Mouse (Mus musculus) gastrocnemius, postnatal 36 days (tissue): ENCODE results near the gene 6330409D20Rik. TPM values are rescaled to one million over a fixed set of nuclear protein-coding genes. Genes with fewer than 3 reads are reported as not detected.

ENCODE experiments used
- DNase-seq, 2 experiments: peaks; one replicate each; pipeline ENCODE4 v3.0.0; 2022
- intact Hi-C: fragments of 180-260 bp; cut with DNase I; formaldehyde crosslinking; loops from one replicate; pipeline ENCODE4 v1.15.1; 2025
- total RNA-seq, 2 experiments: library from RNA; stranded (reverse); gene quantifications; 2 replicates each; pipeline ENCODE4 v1.2.3; 2021

The 6330409D20Rik gene
- total RNA-seq, 2 experiments from 2014 or later: not detected

- intact Hi-C loops: no loop called here
These were observed 33.8 kb downstream of the 6330409D20Rik start for GRCm38 (mm10) chr2:32706971-32707370.

DNA sequence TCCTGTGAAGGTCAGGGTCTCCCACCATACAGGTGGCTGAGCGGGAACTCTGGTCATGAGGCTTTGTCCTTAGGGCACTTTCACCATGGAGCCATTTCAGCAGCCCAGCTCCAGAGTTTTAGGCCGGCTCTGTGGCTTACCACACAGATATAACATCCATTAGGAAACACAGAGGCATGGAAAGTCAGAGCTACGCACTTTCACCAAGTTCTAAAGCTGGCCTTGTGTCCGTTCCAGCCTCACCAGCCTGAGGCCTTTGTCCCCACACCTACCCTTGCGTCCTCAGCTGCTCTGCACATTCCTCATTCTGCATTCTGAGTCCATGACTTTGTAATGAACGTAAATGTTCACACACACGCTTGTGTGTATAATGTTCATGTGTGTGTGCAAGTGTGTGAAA is 35.8 kb downstream of the 6330409D20Rik start:
- intact Hi-C loops: no loop called here
- DNase-seq: no peak

More at GRCm38 (mm10) chr2:32706971-32707370, 33.8 kb downstream of the 6330409D20Rik start:
- no peak for DNase-seq

- intact Hi-C loops: no loop called here
- DNase-seq: no peak
These were observed 36.8 kb downstream of the 6330409D20Rik start, which contains the start of gene Fpgs for GRCm38 (mm10) chr2:32704021-32704421. Gene Fpgs, minus strand, starts transcription at chr2:32704145.

- no peak for DNase-seq
- intact Hi-C loops: no loop called here
These were observed 37.8 kb downstream of the 6330409D20Rik start for GRCm38 (mm10) chr2:32703046-32703445.

DNA sequence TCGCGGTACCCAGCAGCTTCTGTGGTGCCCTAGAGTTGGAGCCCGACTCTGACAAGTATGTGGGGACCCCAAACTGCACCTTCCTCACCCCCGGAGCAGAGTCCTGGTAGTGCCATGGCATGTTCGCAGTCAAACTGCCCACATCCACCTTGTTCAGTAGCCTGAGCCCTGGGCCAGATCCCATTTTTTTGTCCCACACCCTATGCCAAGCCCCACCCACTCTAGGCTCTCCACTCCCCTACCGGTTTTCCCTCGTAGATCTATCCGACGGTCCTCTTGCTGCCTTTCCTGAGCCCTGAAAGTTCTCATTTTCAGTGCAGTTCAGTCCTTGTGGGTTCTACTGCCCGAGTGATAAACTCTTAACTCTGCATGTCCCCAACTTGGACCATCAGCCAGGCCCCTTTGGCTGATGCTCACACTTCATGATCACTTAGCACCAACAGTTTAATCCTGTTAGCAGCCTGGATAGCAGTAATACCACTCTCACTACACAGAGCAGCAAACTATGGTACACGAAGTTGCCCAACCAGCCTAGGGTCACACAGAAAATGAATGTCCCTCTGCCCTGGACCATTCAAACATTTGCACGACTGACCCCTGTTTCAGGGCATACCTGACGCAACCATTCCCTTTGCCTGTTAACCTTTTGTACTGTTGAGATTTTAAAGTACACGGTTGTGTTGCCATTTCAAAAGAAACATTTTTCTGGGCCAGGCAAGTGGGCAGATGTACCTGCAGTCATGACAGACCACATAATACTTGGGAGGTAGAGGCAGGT is 39.7 kb downstream of the 6330409D20Rik start:
- intact Hi-C loops: no loop called here

GRCm38 (mm10) chr2:32699680-32700079 is 41.1 kb downstream of the 6330409D20Rik start:
- no peak for DNase-seq

More for the DNA sequence above, 39.7 kb downstream of the 6330409D20Rik start:
- DNase-seq: no peak

GRCm38 (mm10) chr2:32694691-32695090 is 46.1 kb downstream of the 6330409D20Rik start:
- intact Hi-C loops: no loop called here
- DNase-seq: no peak

More at GRCm38 (mm10) chr2:32699680-32700079, 41.1 kb downstream of the 6330409D20Rik start:
- intact Hi-C loops: no loop called here

GRCm38 (mm10) chr2:32693823-32694411 is 46.9 kb downstream of the 6330409D20Rik start:
- intact Hi-C loops: no loop called here
- DNase-seq: peak; percentile 89 to 96

- DNase-seq: no peak
- intact Hi-C loops: no loop called here
These were observed 47.5 kb downstream of the 6330409D20Rik start for GRCm38 (mm10) chr2:32693282-32693681.

DNA sequence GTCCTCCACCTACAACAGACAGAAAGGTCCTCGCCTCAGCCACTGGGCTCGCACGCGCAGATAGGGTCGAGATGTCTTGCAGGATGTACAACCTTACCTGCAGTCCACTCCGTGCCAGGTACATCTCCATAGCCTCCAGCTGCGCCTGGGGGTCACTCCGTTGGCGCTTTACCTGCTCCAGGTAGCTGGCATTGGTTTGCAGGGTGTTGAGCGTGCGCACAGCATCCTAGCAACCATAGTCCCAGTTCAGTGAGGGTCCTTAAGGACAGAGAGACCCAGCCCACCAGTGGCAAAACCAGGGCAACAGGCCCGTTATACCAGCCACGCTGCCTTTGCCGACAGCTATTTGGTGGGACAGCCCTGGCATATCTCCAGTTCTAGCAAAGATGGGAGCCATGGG is 48.3 kb downstream of the 6330409D20Rik start:
- intact Hi-C loops: no loop called here
- DNase-seq: no peak

- intact Hi-C loops: no loop called here
- DNase-seq: no peak
These were observed 49.8 kb downstream of the 6330409D20Rik start for GRCm38 (mm10) chr2:32691041-32691440.

DNA sequence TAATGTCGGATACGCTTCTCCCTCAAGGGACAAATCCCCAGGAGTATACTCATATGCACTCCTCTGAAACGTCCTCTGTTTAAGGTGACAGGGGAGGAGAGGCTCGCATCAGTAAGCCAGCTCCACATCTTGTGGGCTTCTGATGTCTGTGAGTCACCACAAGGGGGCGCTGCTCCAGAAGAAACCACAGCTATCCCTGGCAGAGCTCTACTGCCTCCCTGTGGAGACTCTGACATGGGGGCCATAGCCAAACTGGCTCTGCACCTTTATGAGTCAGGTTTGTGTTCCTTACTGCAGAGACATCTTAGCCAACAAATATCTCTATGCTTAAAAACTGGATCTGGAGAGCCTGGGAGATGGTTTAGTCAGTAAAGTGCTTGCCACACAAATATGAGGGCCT is 51.4 kb downstream of the 6330409D20Rik start:
- peak; percentile 81 to 87 for DNase-seq
- intact Hi-C loops: loop anchor here (1.0 to 5.0 kb wide), 2 partner anchors 56 to 107 kb away; no protein-coding TSS in a partner anchor

GRCm38 (mm10) chr2:32687562-32687961 is 53.3 kb downstream of the 6330409D20Rik start:
- no peak for DNase-seq
- intact Hi-C loops: loop anchor here (5.0 kb wide), 1 partner anchor 105 kb away; no protein-coding TSS in a partner anchor

DNA sequence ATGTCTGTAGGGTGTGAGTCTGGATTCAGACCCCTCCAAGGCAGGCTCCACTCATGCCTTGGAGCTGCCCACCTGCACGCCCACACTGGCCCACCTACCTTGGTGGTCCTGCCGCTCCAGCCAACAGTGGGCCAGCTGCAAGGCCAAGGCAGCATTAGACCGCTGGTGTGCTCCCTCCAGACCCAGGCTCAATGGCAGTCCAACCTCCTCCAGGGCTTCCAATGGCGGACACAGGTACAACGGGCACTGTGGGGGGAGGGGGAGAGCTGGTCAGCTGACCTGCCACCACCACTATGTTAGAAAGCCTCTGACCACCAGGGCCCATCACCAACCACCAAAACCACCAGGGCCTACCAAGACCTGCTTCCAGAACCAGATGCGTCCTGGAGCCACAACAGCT is 54.2 kb downstream of the 6330409D20Rik start:
- DNase-seq: no peak
- intact Hi-C loops: loop anchor here (5.0 kb wide), 1 partner anchor 104 kb away; no protein-coding TSS in a partner anchor

DNA sequence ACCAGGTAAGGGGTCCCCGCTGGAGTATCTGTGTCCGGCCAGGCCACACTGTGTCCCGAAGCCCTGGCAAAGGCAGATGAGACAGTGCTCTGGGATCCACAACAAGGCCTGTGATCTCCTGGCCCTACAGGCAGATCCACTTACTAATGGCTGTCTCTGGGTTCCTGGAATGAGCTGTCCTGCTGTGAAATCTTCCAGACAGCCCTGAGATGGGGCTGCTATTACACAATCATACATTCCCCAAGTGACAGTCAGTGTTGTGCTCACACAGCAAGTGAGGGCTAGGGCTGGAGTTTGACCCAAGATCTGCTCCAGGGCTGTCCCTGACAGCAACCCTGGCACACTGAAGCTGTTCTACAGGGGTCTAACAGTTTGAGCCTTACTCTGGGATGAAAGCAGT is 55.0 kb downstream of the 6330409D20Rik start:
- intact Hi-C loops: loop anchor here (5.0 kb wide), 1 partner anchor 104 kb away; no protein-coding TSS in a partner anchor
- no peak for DNase-seq

DNA sequence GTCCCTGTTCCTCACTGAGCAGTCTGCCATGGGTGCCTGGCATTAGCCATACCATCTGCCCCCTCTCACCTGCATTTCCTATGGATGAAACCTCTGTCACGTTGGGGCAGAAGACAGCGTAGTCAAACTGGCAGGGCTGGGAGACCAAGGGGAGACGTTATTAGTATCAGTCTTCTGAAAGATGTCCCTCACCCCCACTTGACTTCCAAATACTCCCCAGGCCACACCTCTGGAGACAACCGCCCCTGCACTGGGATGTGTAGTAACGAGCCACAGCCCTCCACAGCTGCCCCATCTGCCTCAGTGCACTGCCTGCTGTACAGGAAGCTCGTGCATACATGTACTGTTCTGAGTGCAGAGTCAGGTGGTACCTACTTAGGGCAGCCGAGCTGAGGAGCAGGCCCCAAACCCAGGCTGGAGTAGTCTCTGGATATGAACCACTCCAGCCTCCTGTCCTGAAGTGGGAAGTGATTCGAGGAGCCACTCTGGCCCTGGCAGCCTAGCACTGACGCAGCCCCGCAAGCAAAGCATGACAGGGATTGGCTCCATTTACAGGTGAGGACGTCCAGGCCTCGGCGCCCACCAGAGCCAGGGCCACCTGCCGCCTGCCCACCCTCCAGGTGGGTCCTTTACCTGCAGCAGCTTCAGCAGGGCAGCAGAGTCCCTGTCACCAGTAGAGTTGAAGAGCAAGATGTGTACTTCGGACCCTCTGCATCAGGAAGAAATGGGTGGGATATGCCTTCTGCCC is 56.0 kb downstream of the 6330409D20Rik start:
- intact Hi-C loops: loop anchor here (5.0 kb wide), 1 partner anchor 103 kb away; no protein-coding TSS in a partner anchor
- no peak for DNase-seq

DNA sequence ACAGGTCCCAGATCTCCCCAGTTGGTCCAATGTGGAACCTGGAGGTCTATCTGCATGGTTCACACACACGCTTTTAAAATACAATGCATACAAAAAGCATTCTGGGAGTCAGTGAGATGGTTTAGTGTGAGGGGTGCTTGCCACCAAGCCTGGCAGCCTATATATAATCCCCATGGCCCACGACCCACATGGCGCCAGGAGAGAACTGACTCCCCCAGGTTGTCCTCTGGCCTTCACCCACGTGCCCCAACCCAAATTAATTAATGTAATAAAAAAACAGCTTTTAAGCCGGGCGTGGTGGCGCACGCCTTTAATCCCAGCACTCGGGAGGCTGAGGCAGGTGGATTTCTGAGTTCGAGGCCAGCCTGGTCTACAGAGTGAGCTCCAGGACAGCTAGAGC is 57.1 kb downstream of the 6330409D20Rik start:
- intact Hi-C loops: no loop called here
- no peak for DNase-seq

DNA sequence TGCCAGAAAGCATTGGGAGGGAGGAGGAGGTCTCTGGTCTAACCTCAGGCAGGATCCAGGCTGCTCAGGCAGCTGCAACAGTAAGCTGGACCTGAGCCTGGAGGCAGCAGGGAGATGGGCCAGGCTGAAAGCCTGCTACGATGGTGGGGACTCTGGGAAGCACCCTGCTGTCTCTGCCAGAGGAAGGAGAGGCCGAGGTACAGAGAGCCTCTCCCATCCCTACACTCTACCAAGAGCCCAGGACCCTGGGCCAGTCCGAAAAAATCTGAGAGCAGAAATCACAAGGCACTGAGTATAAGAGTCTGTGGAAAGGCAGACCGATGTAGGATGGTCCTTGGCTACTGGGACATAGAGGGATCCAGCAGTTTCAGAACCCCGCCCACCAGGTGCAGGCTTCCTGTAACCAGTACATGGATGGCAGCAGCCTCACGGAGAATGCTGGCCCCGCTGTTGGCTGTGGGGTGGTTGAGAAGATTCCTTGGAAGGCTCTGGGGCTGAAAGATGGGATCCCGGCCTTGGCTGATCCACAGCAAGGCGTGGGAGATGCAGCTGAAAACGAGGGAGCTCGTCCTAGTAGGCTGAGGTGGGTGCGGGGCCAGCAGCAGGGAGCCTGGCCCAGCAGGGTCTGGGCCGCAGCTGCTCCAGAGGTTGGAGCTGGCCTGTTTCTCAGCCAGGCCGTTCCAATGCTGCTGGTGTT is 57.9 kb downstream of the 6330409D20Rik start:
- intact Hi-C loops: no loop called here

More for the DNA sequence above, 57.9 kb downstream of the 6330409D20Rik start:
- no peak for DNase-seq
